Mouse (Mus musculus): Measurements from ENCODE around the gene Ush1g.

The Ush1g gene

DNA sequence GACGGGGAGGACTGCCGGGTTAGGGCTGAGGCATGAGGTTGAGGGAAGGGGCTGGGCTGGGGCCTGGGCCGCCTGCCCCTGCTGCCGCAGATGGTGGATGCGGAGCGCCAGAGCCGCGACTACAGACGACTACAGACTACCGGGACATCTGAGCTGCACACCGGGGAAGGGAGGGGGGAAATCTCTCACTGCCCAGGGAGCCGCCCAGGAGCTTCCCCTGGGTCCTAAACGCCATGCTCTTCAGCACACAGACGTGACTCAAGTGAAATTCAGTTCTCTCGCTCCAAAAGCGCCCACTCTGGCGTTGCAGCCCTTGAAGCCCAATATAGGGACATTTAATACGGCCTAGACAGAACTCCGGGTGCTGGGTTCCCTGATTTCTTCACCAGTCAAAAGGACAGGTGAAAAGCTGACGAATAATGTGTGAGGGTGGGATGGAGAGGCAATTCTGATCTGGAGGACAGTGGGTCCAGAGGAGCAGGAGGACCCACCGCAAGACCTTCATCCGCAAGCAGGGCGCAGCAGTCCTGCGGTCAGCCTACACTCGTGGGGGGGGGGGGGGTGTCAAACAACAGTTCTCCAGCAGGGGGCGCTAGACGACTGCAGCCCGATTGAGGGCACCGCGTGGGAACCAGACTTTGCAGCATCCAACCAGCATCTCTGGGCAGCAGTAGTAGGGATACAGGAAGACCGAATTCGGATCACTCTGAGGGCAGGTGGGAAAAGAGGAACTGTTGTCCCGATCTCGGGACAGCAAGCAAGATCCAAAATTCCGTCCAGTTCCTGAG is at the start of gene Ush1g:
TSS of gene Ush1g (minus strand) at position 136 of the 788 bp plus-strand sequence.
- peak; percentile 32 to 68 for DNase-seq (ENCODE audit: low spot score in 2 of 2)

DNA sequence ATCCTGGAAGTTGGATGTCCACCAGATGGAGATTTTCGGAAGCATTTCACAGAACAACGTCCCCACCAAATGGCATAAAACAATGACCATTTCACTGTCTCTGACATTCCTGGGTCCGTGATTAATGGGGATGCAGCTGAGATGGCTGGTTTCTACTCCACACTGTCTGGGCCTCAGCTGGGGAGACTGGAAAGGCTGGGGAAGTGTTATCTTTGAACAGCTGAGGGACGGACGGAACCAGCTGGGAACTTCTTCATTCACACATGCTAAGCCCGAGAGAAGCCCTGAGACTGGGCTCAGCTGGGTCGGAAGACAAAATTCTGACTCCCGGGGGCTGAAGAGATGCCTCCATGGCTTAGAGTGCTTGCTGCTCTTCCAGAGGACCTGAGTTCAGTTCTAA is 49.5 kb upstream of the Ush1g start:
- DNase-seq (ENCODE audit: low spot score in 2 of 2) = no peak

DNA sequence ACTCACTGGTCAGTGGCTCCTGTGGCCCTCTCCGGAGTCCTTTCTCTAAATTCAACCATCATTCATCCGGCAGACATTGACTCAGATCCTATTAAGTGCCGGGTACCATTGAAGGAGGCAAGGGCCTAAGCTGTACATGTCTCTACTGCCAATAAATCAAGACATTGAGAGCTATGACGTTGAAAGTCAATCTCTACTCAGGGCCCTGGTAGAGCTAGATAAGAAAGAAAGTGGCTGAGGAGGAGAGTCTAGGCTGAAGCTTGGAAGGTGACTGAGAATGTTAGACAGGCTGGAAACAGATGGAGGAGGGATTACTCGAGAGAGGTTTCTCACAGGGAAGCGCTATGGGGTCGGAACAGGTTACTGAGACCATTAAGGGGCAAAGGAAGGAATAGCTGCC is 48.5 kb upstream of the Ush1g start:
- no peak for DNase-seq (ENCODE audit: low spot score in 2 of 2)

DNA sequence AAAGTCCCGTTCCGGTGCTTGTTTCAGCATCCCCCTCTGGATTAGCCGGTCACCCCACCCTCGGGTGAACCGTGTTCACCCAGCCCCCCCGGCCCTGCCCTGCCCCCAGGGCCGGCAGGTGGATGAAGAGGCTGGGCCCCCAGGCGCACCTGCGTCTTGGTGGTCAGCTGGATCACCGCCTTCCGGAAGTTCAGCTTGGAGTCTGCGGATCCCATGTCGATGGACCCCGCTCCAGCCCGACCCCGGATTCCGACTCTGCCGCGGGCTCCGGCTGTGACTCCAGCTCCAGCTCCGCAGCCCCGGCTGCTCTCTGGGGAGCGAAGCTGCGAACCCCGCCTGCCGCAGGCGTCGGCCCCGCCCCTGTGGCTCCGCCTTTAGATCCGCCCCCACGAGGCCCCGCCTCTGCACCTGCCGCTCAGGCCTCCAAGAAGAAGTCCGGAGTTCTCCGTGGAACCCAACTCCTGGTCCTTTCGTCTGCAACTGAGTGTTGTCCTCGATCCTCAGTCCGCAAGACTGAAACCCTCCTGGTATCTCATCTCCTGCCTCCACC is 45.6 kb upstream of the Ush1g start, which contains the start of gene Hid1:
TSS of gene Hid1 (minus strand) at position 362 of the 550 bp plus-strand sequence.
- peak; percentile 46 to 77 for DNase-seq (ENCODE audit: low spot score in 2 of 2)

DNA sequence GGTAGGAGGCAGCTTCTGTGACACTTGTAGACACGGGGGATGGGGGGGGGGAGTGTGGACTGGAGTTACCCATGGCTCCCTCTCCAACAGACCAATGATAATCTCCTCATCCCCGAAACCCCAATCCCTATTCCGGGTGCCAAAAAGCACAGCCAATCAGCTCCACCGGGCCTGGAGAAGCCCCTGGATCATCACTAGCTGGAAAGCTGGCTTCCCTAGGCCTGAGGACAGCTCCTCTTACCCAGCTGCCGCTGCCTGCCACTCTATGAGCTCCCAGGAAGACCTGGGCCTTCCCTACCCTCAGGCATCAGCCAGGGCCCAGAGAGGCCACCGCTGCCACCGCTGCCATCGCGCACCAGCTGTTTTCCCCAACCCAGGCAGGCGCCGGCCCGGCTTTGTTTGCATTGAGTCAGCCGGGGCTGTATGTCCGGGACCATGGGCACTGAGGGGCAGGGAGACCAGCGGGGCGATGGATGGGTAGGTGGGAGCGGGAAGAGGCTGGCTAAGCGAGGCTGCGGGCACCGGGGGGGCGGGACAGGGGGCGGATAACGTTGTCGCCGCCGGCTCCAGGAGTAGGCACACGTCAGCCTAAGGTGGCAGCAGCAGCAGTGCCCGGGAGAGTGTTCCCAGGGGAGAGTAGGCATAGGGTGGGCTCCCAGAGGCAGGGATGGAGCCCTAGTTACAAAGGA is 45.0 kb upstream of the Ush1g start:
- no peak for DNase-seq (ENCODE audit: low spot score in 2 of 2)

DNA sequence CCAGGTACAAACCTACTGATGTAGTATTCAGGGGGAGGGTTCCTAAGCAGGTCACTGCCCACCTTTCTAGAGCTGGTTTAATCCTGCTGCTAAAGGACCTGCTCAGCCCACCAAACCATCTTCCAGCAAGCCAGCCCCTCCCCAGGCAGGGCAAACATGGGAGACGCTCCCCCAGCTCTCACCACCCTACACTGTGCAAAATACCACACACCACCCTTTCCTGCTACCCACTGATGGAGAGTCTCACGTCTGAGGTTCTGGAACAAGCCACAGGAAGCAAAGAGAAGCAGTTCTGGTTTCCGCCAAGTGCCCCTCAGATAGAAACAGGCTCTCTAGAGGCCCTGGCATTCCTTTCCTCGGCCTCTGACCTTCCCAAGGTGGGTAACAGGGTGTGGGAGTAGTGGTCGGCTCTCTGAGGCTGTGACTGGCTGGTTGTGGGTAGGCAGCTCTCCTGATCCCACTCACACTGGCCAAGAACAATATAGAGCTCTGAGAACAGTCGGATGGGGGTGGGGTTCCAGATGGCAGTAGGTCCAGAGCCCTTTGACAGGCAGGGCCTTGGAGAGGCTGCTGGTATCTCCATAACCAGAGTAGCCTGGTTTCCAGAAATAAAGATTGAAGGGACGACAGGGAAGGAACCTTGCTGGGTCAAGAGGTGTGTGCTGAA is 44.3 kb upstream of the Ush1g start:
- no peak for DNase-seq (ENCODE audit: low spot score in 2 of 2)

DNA sequence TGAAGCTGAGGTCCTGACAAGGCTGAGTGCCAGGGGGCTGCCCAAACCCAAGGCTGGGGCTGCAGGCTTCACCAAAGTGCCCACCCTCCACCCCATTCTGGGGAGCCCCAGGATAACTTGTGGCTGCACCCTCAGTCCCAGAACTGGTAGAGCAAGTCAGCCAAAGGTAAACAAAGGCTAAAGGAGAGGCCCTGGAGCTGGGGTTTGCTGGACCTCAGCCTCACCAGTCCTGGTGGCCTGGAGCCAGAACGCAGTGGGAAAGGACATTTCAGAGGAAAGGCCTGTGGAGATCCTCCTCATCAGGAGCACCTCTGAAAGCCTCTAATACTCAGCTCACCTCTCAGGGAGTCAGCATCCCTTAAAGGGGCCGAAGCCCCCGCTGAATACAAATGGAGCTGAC is 42.3 kb upstream of the Ush1g start:
- DNase-seq (ENCODE audit: low spot score in 2 of 2) = no peak

DNA sequence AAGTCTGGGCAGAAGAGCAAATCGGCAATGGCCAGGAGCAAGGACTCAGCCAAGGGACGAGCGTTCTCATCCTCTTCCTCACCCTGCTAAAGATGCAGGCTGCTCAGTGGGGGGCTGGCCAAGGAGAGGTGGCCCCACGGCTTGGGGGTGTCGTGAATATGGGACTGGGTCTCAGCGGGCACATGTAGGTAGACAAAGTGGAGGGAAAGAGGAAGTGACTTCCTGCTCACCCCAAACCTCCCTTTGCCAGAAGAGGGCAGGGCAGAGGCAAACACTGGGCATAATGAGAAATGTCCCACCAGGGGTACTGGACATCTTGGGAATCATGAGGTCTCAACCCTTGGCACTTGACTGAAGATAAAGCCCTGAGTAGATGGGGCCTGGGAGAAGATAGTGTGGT is 37.9 kb upstream of the Ush1g start:
- no peak for DNase-seq (ENCODE audit: low spot score in 2 of 2)

DNA sequence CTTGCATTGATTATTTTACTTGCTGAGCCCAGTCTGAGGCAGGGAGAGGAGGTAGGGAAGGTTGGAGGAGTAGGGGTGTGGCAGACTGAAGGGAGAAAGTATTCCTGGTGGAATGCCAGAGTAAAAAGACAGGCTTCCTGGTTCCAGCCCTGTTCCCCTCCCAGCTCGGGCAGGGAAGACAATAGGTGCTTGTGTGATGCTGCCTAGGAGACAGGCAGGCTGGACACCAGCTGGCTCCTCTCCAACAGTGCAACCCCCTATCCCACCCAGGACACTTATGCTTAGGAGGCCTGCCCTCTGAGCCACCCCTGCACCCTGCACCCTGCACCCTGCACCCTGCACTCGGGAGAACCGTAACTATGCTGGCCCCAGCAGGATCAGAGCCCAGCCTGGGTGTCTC is 37.5 kb upstream of the Ush1g start:
- no peak for DNase-seq (ENCODE audit: low spot score in 2 of 2)

DNA sequence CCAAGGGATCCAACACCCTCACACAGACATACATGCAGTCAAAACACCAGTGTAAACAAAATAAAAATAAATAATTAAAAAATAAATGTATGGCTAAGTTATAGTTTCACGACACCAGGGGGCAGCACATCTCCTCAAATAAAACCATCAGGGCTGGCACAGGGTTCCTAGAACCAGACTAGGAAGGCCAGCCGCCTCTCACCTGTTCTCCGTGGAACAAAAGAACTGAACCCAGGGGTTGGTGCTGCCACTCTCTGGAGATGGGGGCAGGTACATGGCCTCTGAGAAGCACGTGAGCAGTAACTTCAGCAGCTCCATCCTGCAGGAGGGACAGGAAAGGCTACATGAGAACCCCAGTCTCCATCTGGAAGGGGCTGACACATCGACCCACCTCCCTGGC is 36.6 kb upstream of the Ush1g start:
- DNase-seq (ENCODE audit: low spot score in 2 of 2) = peak; percentile 50 to 78

DNA sequence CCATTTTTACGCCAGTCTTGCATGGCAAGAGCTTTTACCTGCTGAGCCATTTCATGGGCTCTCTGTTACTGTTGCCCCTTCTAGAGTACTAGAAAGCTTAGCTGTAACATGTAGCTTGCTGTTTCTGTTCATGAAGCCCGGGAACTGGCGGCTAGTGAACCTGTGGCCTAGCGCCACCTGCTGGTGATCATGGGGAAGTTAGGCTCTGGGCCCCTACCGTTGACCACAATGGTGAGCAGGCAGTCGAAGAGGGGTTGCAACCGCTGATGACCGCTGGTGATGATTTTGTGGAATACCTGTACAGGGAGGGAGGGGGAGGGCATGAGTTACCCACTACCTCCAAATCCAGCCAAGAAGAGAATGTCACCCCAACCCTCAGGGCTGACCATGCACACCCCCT is 32.3 kb upstream of the Ush1g start:
- peak; percentile 39 to 73 for DNase-seq (ENCODE audit: low spot score in 2 of 2)

DNA sequence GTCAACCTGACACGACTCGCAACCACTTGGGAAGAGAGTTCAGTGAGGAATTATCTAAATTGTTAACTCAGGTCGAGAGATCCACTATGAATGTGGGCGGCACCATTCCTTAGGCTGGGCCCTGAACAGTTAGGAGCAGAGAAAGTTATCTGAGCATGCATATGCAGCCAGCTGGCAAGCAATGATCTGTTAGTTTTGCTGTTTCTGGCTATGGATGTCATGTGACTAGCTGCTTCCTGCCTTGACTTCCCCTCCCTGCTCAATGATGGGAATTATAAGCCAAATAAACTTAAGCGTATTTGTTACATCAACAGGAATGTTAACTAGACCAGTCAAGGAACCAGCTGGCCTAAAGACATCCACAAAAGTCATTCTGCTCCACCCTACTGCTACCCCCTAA is 31.5 kb upstream of the Ush1g start:
- no peak for DNase-seq (ENCODE audit: low spot score in 2 of 2)

DNA sequence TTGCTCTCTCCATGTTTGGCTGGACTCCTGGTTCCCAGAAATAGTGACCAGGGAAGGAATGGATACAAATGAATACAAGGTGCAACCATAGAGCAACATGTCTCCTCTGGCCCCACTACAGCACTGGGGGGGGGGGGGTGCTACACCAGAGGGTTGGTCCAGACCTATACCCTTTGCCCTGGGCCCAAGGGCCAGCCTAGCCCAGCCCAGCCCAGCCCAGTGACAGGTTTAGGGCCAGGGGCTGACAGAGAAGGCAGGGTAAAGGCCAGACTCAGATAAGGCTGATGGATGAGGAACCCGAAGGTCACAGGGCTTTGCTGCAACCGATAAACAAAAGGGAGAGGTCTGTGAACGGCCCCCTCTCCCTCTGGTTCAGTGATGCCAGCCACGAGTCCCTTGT is 28.1 kb upstream of the Ush1g start:
- no peak for DNase-seq (ENCODE audit: low spot score in 2 of 2)

DNA sequence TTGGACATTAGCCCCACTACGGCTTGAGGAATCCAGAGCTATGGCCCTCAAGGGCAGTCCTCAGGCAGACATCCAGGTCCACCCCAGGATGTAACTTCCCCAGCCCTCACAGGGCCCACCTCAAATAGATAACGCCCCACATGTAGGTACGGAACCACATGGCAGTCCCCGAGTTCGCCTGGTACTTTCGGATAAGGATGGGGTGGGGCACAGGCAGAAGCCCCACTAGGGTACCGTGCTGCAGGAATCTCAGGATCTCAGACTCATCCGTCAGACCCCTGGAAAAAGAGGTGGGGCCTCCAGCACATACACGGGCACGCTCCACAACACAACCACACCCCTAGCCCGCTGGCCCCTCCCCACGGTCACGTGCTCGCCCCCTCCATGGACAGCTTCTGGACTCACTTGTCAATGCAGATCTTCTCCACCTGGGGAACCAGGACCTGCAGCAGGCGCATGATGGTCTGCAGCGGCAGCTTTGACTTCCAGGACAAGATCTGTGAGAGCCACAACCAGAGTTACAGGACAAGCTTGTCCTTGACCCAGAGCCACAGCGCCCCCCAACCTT is 26.9 kb upstream of the Ush1g start:
- DNase-seq (ENCODE audit: low spot score in 2 of 2) = no peak

DNA sequence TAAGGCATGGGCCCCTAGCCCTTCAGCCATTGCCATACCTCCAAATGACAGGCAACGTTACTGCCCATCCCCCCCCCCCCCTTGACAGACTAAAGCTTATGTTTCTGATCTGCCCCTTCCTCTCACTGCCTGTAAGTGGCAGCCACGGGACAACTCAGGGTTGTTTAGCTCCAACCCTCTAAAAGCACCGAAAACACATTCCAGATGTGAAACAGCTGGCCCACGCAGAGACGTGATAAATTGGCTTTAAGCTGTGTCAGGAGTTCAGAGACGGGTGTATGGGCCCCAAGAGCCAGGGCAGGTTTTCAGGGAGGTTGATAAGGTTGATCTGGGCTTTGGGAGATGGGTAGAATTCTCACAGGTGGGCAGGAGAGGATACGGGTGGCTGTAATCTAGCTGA is 23.7 kb upstream of the Ush1g start:
- no peak for DNase-seq (ENCODE audit: low spot score in 2 of 2)

DNA sequence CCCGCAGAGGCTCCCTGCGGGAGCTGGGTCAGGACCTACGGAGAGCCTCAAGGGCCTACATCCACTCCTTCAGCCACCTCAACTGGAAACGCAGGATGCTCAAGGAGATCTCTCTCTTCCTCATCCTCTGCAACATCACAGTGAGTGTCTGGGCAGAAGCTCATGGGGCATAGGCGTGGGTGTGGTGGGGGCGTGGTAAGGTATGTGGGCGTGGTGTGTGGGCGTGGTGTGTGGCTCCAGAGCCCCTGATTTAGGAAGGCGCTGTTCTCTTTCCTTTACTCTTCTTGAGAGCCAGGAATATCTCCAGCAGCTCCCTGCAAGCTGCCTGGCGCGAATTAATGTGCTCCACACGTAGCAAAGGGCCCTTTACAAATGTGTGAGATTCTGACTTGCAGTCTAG is 23.1 kb upstream of the Ush1g start:
- no peak for DNase-seq (ENCODE audit: low spot score in 2 of 2)

DNA sequence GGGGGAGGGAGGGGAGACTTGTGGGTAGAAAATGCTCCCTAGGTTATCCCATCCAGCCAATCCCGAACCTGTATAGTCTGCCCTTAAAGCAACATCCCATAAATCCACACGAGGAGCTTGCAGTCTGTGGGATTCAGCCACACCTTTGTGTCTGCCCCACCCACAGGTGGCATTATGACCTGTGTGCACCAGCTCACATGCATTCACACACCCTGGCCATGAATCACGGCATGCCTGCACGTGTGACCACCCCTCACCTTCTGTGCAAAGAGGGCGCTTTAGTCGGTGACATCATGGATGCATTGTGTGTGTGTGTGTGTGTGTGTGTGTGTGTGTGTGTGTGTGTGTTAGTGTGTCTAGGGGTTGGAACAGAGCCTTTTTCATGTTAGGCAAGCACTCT is 20.0 kb upstream of the Ush1g start:
- no peak for DNase-seq (ENCODE audit: low spot score in 2 of 2)

DNA sequence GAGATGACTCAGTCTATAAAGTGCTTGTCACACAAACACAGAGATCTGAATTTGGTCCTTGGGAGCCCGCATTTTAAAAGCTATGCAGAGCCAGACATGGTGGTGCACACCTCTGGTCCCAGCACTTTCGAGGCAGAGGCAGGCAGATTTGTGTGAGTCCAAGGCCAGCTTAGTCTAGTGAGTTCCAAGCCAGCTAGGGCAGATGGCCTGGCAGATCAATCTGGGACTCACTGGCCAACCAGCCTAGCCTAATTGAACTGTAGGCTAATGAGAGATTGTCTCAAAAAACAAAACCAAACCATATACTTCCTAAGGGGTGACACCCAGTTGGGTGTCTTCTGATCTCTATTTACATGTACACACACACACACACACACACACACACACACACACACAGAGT is 19.4 kb upstream of the Ush1g start:
- no peak for DNase-seq (ENCODE audit: low spot score in 2 of 2)

DNA sequence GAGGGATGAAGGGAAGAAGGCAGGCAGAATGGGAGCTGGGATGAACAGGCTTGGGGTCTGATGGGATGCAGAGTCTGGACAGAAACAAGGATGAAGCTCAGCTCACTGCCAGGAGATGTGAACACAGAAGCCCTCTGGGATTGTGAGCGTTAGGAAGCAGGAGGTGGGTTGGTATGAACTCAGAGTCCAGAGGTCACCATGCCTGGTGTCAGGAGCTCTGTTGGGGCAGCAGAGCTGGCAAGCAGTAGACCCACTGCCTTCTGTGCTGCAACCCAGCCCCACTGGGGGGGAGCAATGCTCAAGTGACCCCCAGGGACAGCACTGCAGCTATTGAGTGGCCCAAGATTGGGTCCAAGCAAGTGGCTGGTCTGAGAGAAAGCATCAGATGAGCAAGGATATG is 16.0 kb upstream of the Ush1g start:
- DNase-seq (ENCODE audit: low spot score in 2 of 2) = no peak

DNA sequence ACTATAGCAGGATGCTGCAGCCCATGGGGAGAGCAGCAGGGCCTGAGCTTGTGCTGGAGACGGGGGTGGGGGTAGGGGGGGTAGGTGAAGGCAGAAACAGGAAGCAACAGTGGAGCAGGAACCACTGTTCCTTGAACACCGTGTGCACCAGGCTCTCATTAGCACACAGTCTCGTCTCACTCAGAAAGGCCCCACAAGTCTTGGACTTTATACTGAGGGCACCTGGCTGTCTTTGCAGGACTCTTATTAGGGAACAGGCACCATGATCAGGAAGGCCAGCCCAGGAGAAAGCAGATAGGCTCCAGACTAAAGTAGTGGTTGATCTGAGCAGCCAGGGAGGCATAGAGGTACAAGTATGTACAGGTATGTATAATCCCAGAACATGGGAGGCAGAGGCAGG is 15.5 kb upstream of the Ush1g start:
- no peak for DNase-seq (ENCODE audit: low spot score in 2 of 2)

DNA sequence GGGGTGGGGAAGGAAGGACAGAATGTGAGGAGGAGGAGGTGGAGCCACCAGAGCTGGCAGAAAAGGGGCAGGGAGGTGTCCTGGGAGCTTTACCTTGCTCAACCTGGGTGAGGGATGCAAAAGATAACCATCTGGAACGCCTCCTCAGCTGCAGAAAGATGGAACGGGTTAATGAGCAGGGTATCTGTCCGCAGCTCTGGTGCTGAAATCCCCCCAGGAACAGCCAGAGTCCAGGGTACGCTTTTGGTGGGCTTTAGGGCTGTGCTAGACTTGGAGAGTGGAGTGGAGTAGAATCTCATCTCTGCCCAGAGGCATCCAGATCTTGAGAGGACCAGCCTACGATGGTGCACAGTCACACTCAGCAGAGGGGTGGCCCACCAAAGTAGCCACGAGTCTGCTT is 14.3 kb upstream of the Ush1g start:
- DNase-seq (ENCODE audit: low spot score in 2 of 2) = no peak

DNA sequence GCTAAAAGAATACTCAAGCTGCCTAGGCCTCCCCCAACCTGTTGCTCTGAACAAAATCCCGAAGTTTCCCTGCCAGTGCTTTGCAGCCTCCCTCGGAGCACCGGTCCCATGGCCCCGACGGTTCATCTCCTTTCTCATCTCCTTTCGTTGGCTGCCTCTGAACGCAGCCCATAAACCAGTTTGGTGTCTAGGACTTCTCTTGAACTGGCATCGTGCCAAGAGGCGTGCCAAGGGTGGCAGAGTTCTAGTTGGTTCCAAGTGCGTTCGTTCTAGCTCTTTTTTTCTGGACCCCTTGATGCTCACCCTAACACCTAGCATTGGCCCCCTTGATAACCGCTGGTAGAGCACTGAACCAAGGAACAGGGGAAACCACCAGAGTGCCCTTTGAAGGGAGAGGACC is 13.4 kb upstream of the Ush1g start:
- no peak for DNase-seq (ENCODE audit: low spot score in 2 of 2)

All from spleen, postnatal 10 days (tissue).